Mouse (Mus musculus): ENCODE results near the gene Tle6.
A peak's percentile ranks its signal among the peaks of the same experiment; 100 is the strongest.

Gene Tle6

GRCm38 (mm10) chr10:81560719-81561459 is 40.0 kb downstream of the Tle6 start:
- peak; percentile 70 for DNase-seq

- peak; percentile 77 for DNase-seq
These were observed 41.0 kb downstream of the Tle6 start for GRCm38 (mm10) chr10:81559627-81560539.

- peak; percentile 92 for DNase-seq
These were observed 41.7 kb downstream of the Tle6 start, which contains the start of gene Aes for GRCm38 (mm10) chr10:81559163-81559626. Gene Aes (plus strand): TSS chr10:81559488.

GRCm38 (mm10) chr10:81557491-81557890 is 43.4 kb downstream of the Tle6 start:
- no peak for DNase-seq

GRCm38 (mm10) chr10:81556282-81556681 is 44.6 kb downstream of the Tle6 start:
- no peak for DNase-seq

- no peak for DNase-seq
These were observed 46.8 kb downstream of the Tle6 start for GRCm38 (mm10) chr10:81553807-81554755.

GRCm38 (mm10) chr10:81553232-81553631 is 47.6 kb downstream of the Tle6 start:
- DNase-seq: no peak

GRCm38 (mm10) chr10:81551597-81552102 is 49.2 kb downstream of the Tle6 start:
- DNase-seq: peak; percentile 95

GRCm38 (mm10) chr10:81550257-81550656 is 50.6 kb downstream of the Tle6 start:
- DNase-seq: peak; percentile 81

GRCm38 (mm10) chr10:81548944-81549343 is 51.9 kb downstream of the Tle6 start:
- no peak for DNase-seq

GRCm38 (mm10) chr10:81546788-81547571 is 53.9 kb downstream of the Tle6 start:
- DNase-seq: no peak

GRCm38 (mm10) chr10:81546332-81546731 is 54.5 kb downstream of the Tle6 start:
- DNase-seq: no peak

- peak; percentile 100 for DNase-seq
These were observed 55.6 kb downstream of the Tle6 start, which contains the start of gene Gna11 for GRCm38 (mm10) chr10:81545161-81545747. Gene Gna11 (minus strand): TSS chr10:81545190.

- no peak for DNase-seq
These were observed 56.3 kb downstream of the Tle6 start for GRCm38 (mm10) chr10:81544296-81545160.

GRCm38 (mm10) chr10:81543633-81544032 is 57.2 kb downstream of the Tle6 start:
- DNase-seq: no peak

- DNase-seq: no peak
These were observed 58.0 kb downstream of the Tle6 start for GRCm38 (mm10) chr10:81542727-81543460.

- DNase-seq: peak; percentile 83
These were observed 59.1 kb downstream of the Tle6 start for GRCm38 (mm10) chr10:81541803-81542202.

GRCm38 (mm10) chr10:81541363-81541762 is 59.5 kb downstream of the Tle6 start:
- DNase-seq: no peak

All from kidney, postnatal 14 days (tissue).